Mouse (Mus musculus): ENCODE results near the gene Fry. TPM values are rescaled to one million over a fixed set of nuclear protein-coding genes. Genes with fewer than 3 reads are reported as not detected.

Gene Fry
- polyA plus RNA-seq, 1 experiment from 2014 or later, result 10.2 TPM

DNA sequence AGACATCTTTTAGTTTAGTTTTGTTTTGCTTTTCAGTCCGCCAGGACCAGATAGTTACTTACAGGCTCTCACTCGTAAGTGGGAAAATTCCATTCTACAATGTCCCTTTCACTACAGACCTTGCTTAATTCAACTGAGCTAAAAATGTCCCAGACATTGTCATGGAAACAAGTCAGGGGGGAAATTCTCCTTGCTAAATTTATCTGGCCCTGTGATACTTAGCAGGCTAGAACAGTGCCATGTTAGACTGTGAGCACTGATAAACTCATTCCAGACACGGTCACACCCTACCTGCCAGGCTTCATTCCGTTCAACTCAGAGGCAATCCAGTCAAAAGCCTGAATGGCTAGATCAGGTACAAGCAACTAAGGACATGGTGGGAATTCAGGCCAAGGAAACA lies 227.9 kb downstream of the Fry start:
- Histone ChIP-seq H3K27ac (no peak overlapping the region), H3K27me3 (no peaks in the 10 kb centered on the region), H3K9ac (no peak overlapping the region), H3K4me3 (no peak overlapping the region), H3K9me3 (no peaks in the 10 kb centered on the region), H3K4me2 (replicated peaks) (no peak overlapping the region), H3K36me3 (no peaks in the 10 kb centered on the region), H3K4me1 (0 out of 2 replicates have a peak, but pooled peaks cover under 1% of the 10 kb centered on the region)
- WGBS, result 76% methylated on average over 4 of the region's 4 CpGs
- no peak for ATAC-seq (ENCODE audit: insufficient number of reproducible peaks, insufficient read depth, low FRiP score, low TSS enrichment)

DNA sequence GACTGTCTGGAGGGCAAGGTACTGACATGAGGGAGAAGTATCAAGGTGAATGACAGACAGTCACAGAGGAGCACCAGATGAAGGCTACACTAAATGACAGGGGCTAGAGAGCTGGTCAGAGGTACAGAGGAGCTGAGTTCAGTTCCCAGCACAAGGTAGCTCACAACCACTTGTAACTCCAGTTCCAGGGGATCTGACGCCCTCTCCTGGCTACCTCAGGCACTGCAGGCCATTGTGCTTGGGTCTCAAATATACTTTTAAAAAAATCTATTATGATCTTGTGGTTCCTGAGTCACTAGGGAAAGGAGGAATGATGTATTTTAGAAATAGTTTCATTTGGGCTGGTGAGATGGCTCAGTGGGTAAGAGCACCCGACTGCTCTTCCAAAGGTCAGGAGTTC lies 229.4 kb downstream of the Fry start:
- Histone ChIP-seq H3K36me3 (no peaks in the 10 kb centered on the region), H3K4me1 (no peaks in the 10 kb centered on the region), H3K9ac (no peak overlapping the region), H3K27me3 (no peaks in the 10 kb centered on the region), H3K4me2 (replicated peaks) (no peak overlapping the region), H3K4me3 (no peak overlapping the region), H3K27ac (no peak overlapping the region), H3K9me3 (no peaks in the 10 kb centered on the region)
- no peak for ATAC-seq (ENCODE audit: insufficient number of reproducible peaks, insufficient read depth, low FRiP score, low TSS enrichment)
- 90% methylated on average over 2 of the region's 2 CpGs for WGBS

DNA sequence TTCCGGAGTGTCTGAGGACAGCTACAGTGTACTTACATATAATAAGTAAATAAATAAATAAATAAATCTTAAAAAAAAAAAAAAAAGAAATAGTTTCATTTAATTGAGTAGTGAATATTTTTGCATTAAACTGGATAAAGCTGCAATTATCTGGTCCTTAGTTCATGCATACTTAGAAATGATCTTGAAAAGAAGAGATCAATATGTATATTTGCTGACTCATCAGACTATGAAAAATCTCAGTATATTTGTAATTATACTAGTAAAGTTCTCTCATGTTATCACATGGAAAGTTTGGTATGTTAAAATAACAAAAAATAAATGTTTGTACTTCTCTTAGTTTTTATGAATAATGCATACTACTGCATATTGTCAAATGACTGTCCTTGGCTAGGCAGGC lies 229.9 kb downstream of the Fry start:
- WGBS, result 92% methylated on average over 1 of the region's 1 CpGs
- no peak for ATAC-seq (ENCODE audit: insufficient number of reproducible peaks, insufficient read depth, low FRiP score, low TSS enrichment)
- no peaks in the 10 kb centered on the region for H3K4me1 ChIP-seq
- no peak overlapping the region for H3K9ac ChIP-seq
- no peaks in the 10 kb centered on the region for H3K9me3 ChIP-seq
- no peak overlapping the region for H3K4me3 ChIP-seq
- no peaks in the 10 kb centered on the region for H3K27me3 ChIP-seq
- H3K27ac ChIP-seq, result no peak overlapping the region
- no peak overlapping the region for H3K4me2 ChIP-seq (replicated peaks)
- H3K36me3 ChIP-seq, result no peaks in the 10 kb centered on the region

DNA sequence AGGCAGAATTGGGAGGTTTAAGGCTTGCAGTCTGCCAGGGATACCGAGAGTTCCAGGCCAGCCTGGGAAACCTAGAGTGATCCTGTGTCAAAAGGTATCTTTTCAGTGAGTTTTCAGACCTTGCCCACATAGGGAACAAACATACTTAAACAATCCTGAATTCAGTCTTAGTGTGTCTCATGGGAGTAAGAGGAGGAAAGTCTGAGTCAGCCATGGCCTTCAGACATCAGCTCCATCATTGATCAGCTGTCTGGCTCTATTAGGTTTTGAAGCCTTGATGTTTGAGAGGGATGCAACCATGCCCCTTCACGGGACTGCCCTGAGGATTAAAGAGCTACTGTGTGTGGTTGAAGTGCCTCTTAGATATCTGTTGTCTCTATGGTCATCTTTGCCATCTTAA lies 232.7 kb downstream of the Fry start:
- no peak for ATAC-seq (ENCODE audit: insufficient number of reproducible peaks, insufficient read depth, low FRiP score, low TSS enrichment)
- Histone ChIP-seq H3K27ac (no peak overlapping the region), H3K36me3 (no peaks in the 10 kb centered on the region), H3K9ac (no peak overlapping the region), H3K4me2 (replicated peaks) (no peak overlapping the region), H3K4me1 (no peaks in the 10 kb centered on the region), H3K4me3 (no peak overlapping the region), H3K27me3 (no peaks in the 10 kb centered on the region), H3K9me3 (no peaks in the 10 kb centered on the region)
- 71% methylated on average over 2 of the region's 2 CpGs for WGBS

DNA sequence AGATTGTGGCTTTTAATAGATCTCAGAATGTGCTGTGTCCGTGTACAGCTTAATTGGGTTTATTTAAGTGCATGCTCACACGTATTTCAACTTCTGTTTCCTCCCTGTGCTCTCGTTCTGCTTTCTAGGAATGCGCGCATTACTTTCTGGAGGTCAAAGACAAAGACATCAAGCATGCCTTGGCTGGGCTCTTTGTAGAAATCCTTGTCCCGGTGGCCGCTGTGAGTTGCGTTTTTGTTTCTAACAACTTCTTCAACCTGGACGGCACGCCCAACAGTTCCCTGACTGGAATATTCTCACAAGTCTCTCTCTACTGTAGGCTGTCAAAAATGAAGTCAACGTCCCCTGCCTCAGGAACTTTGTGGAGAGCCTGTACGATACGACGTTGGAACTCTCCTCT lies 240.2 kb downstream of the Fry start:
- no peak for ATAC-seq (ENCODE audit: insufficient number of reproducible peaks, insufficient read depth, low FRiP score, low TSS enrichment)
- Histone ChIP-seq H3K4me2 (replicated peaks) (no peak overlapping the region), H3K4me1 (no peaks in the 10 kb centered on the region), H3K9me3 (no peaks in the 10 kb centered on the region), H3K9ac (no peak overlapping the region), H3K36me3 (no peaks in the 10 kb centered on the region), H3K27me3 (no peaks in the 10 kb centered on the region), H3K4me3 (no peak overlapping the region), H3K27ac (no peak overlapping the region)
- WGBS, result 90% methylated on average over 14 of the region's 14 CpGs

DNA sequence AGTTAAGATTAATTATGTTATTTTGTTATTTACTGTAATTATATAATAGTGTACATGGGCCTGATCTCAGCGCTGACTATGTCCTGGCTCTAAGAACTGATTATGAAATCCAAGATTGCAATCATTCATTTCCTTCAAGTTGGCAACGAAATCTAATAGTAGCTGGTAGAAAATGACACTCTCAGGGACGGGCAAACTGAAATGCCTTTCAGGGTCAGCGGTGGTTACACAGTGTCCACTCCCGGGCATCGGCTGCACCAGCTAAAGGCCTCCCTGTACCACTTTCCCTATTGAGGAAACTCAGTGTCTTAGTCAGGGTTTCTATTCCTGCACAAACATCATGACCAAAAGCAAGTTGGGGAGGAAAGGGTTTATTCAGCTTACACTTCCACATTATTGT lies 243.8 kb downstream of the Fry start:
- no peaks in the 10 kb centered on the region for H3K36me3 ChIP-seq

DNA sequence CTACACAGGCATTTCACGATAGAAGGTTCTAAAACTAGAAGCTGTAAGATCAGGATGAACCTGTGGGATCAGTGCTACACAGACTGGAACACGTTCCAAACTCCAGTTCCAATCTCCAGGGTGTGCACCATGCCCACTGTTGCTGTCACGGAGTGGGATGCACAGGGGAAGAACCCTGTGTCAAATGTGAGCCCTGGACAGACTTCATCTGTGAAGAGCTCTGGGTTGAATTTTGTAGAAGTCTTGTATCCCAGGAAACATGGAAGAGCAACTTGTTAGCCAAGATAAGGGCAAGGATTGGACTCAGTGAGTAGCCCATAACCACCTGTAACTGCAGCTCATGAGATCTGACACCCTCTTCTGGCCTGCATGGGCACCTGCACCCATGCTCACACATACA lies 246.2 kb downstream of the Fry start:
- H3K9ac ChIP-seq, result no peak overlapping the region
- 87% methylated on average over 3 of the region's 3 CpGs for WGBS
- no peaks in the 10 kb centered on the region for H3K9me3 ChIP-seq
- no peak overlapping the region for H3K27ac ChIP-seq
- ATAC-seq (ENCODE audit: insufficient number of reproducible peaks, insufficient read depth, low FRiP score, low TSS enrichment), result no peak
- no peaks in the 10 kb centered on the region for H3K27me3 ChIP-seq
- H3K4me3 ChIP-seq, result no peak overlapping the region
- no peaks in the 10 kb centered on the region for H3K36me3 ChIP-seq
- no peak overlapping the region for H3K4me2 ChIP-seq (replicated peaks)
- no peaks in the 10 kb centered on the region for H3K4me1 ChIP-seq

More for the DNA sequence above, 243.8 kb downstream of the Fry start:
- no peaks in the 10 kb centered on the region for H3K27me3 ChIP-seq
- no peaks in the 10 kb centered on the region for H3K4me1 ChIP-seq
- no peak overlapping the region for H3K9ac ChIP-seq
- H3K9me3 ChIP-seq, result no peaks in the 10 kb centered on the region
- no peak overlapping the region for H3K4me2 ChIP-seq (replicated peaks)
- H3K4me3 ChIP-seq, result no peak overlapping the region
- no peak for ATAC-seq (ENCODE audit: insufficient number of reproducible peaks, insufficient read depth, low FRiP score, low TSS enrichment)
- H3K27ac ChIP-seq, result no peak overlapping the region
- 78% methylated on average over 6 of the region's 6 CpGs for WGBS

DNA sequence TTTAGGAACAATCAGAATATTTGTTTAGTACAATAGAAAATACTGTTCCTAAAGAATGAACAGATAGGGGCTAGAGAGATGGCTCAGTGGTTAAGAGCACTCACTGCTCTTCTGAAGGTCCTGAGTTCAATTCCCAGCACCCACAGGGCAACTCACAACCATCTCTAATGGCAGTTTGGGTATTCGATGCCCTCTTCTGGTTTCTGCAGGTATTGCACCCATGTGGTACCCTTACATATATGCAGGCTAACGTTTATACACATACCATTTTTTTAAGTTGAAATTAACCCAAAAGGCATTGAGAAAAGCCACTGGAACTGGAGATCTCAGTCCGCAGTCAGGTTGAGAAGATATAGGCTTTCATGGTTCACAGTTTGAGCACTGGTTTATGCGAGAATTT lies 248.6 kb downstream of the Fry start:
- Histone ChIP-seq H3K27me3 (no peaks in the 10 kb centered on the region), H3K9ac (no peak overlapping the region), H3K9me3 (no peaks in the 10 kb centered on the region), H3K4me3 (no peak overlapping the region), H3K36me3 (no peaks in the 10 kb centered on the region), H3K4me1 (no peaks in the 10 kb centered on the region), H3K27ac (no peak overlapping the region), H3K4me2 (replicated peaks) (no peak overlapping the region)
- 88% methylated on average over 4 of the region's 4 CpGs for WGBS
- no peak for ATAC-seq (ENCODE audit: insufficient number of reproducible peaks, insufficient read depth, low FRiP score, low TSS enrichment)

DNA sequence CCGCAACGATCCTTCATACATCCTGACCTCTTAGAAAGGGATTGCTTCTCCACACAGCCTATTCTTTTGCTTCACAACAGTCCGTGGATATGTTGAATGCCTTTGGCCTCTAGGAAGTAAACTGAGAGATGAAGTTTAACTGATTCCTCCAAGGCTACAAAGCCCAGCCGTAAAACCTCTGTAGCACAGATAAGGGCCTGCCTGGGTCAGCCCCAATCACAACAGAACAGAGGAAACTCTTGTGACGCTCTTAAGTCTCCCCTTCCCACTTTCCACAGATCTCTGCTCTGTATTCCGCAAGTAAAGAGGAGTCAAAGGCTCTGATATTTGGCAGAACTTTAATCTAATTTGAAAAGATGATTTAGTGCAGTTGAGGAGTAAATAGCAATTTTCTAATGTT lies 251.8 kb downstream of the Fry start:
- Histone ChIP-seq H3K9ac (no peak overlapping the region), H3K4me3 (no peak overlapping the region), H3K4me1 (no peaks in the 10 kb centered on the region; the same call in 1 of the 2 replicates), H3K36me3 (no peaks in the 10 kb centered on the region), H3K27me3 (no peaks in the 10 kb centered on the region), H3K27ac (no peak overlapping the region), H3K9me3 (no peaks in the 10 kb centered on the region), H3K4me2 (replicated peaks) (no peak overlapping the region)
- 61% methylated on average over 6 of the region's 6 CpGs for WGBS
- no peak for ATAC-seq (ENCODE audit: insufficient number of reproducible peaks, insufficient read depth, low FRiP score, low TSS enrichment)

DNA sequence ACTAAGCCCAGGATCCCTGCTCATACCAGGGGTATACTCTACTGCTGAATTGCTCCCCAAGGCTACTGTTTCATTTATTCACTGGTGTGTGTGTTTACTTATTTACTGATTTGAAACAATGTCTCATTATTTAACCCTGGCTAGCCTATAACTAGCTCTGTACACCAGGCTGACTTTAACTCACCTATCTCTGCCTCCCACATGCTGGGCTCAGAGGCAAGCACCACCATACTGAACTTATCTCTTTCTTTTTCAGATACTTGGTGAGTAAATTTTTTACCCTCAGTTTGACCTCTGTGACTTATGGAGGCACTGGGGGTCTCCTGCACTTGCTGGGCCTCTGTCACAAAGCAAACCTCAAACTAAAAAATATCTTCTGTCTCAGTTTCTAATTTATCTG lies 252.4 kb downstream of the Fry start:
- no peaks in the 10 kb centered on the region for H3K27me3 ChIP-seq
- no peak overlapping the region for H3K9ac ChIP-seq
- no peak for ATAC-seq (ENCODE audit: insufficient number of reproducible peaks, insufficient read depth, low FRiP score, low TSS enrichment)
- no peaks in the 10 kb centered on the region for H3K36me3 ChIP-seq
- H3K27ac ChIP-seq, result no peak overlapping the region
- H3K4me1 ChIP-seq, result no peaks in the 10 kb centered on the region; the same call in 1 of the 2 replicates
- no peak overlapping the region for H3K4me2 ChIP-seq (replicated peaks)
- no peaks in the 10 kb centered on the region for H3K9me3 ChIP-seq
- no peak overlapping the region for H3K4me3 ChIP-seq

DNA sequence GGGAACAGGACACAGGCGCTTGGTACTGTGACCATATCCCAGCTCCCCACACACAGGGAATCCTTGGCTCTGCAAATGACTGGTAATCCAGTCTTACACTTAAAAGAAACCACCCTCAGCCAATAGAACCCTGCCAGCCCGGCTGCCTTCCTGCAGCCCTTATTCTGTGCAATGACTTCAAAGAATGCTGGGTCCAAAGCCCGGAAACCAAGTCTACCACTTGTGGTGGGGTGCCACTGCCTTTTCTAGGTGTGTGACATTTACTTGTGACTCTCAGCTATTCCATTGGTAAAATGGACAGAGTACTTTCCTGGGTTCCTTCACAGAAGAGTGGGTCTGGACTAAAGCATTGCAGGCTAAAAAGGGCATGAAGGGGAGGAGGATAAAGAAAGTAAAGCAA lies 254.5 kb downstream of the Fry start:
- WGBS, result 72% methylated on average over 3 of the region's 3 CpGs
- no peaks in the 10 kb centered on the region for H3K27me3 ChIP-seq
- H3K27ac ChIP-seq, result no peak overlapping the region
- H3K4me2 ChIP-seq (replicated peaks), result no peak overlapping the region
- H3K9me3 ChIP-seq, result no peaks in the 10 kb centered on the region
- H3K4me3 ChIP-seq, result no peak overlapping the region
- no peaks in the 10 kb centered on the region for H3K36me3 ChIP-seq
- no peaks in the 10 kb centered on the region; the same call in 1 of the 2 replicates for H3K4me1 ChIP-seq
- no peak for ATAC-seq (ENCODE audit: insufficient number of reproducible peaks, insufficient read depth, low FRiP score, low TSS enrichment)
- no peak overlapping the region for H3K9ac ChIP-seq

DNA sequence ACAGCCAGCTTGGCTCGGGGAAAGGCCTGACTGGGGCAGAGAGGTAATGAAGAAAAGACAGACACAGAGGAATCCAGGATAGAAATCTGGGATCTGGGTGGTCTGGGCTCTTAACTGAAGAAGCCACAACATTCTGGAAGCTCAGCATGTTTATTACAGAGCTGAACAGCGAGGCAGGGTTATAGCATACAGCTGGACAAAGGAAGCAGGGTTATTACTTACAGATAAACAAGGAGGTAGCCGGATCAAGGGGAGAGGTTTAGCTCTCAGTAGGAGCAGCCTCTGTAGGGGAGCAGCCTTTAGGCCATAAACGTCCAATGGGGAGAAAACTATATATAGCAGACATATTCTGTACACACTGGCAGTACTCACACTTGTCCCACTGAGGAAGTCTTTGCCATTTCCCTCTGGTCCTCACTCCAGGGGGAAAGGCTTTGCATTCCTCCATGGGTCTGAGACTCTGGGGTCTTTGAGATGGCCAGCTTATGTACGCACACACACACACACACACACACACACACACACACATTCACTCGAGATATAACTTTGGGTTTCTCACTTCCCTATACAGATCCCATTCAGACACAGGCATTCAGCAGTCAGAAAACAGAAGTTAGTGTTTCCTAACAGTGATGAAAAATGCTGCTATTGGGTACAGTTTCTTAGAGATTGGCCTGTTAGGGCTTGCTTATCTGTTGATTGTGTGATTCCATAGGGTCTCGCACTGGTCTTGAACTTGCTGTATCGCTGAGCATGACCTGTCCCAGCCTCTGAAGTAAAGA lies 256.5 kb downstream of the Fry start:
- no peak overlapping the region for H3K9ac ChIP-seq
- no peaks in the 10 kb centered on the region for H3K9me3 ChIP-seq
- no peaks in the 10 kb centered on the region for H3K36me3 ChIP-seq
- ATAC-seq (ENCODE audit: insufficient number of reproducible peaks, insufficient read depth, low FRiP score, low TSS enrichment), result no peak
- no peak overlapping the region for H3K4me2 ChIP-seq (replicated peaks)
- no peaks in the 10 kb centered on the region for H3K27me3 ChIP-seq
- no peak overlapping the region for H3K27ac ChIP-seq
- 74% methylated on average over 8 of the region's 8 CpGs for WGBS
- H3K4me1 ChIP-seq, result no peaks in the 10 kb centered on the region; the same call in 1 of the 2 replicates
- H3K4me3 ChIP-seq, result no peak overlapping the region
